Mouse (Mus musculus) liver, postnatal 0 days (tissue): ENCODE results near the gene Calcr. TPM values are rescaled to one million over a fixed set of nuclear protein-coding genes. Genes with fewer than 3 reads are reported as not detected.

Source experiments
- ATAC-seq: fragments of 200-750 bp; cut with Nextera tagmentation; 2 replicates; pipeline ENCODE4 v1.8.0; 2017; ENCODE audit warnings: mild to moderate bottlenecking, moderate library complexity
- DNase-seq: peaks from one replicate; pipeline ENCODE4 v3.0.0-alpha.2; 2016
- H3K27ac ChIP-seq: fragments of 300-500 bp; sonication (generic); 2 replicates; pipeline ENCODE4 v1.5.1; 2014; ENCODE audit warnings: antibody characterized with exemption, moderate library complexity, mild to moderate bottlenecking, low read depth
- H3K27me3 ChIP-seq: fragments of 300-500 bp; sonication (generic); 2 replicates; pipeline ENCODE4 v1.6.1; 2014; ENCODE audit warnings: low read length, control low read depth, mixed read lengths; ENCODE audit not compliant: insufficient read depth
- H3K36me3 ChIP-seq: fragments of 300-500 bp; sonication (generic); replicated peaks from 2 replicates; pipeline ENCODE4 v1.6.1; 2014; ENCODE audit warnings: mild to moderate bottlenecking, control low read depth, low read length, moderate library complexity, mixed read lengths; ENCODE audit not compliant: insufficient read depth
- H3K4me1 ChIP-seq: fragments of 300-500 bp; sonication (generic); 2 replicates; pipeline ENCODE4 v1.6.1; 2014; ENCODE audit warnings: antibody characterized with exemption, mild to moderate bottlenecking, control low read depth; ENCODE audit not compliant: insufficient read depth
- H3K4me2 ChIP-seq: fragments of 300-500 bp; sonication (generic); 2 replicates; pipeline ENCODE4 v1.6.1; 2014; ENCODE audit warnings: low read depth, mild to moderate bottlenecking, low read length, moderate library complexity, mixed read lengths
- H3K4me3 ChIP-seq: fragments of 300-500 bp; sonication (generic); 2 replicates; pipeline ENCODE4 v1.5.1; 2014; ENCODE audit warnings: low read depth, low read length
- H3K9ac ChIP-seq: fragments of 300-500 bp; sonication (generic); replicated peaks from 2 replicates; pipeline ENCODE4 v1.6.1; 2014; ENCODE audit warnings: mild to moderate bottlenecking, moderate library complexity
- H3K9me3 ChIP-seq: fragments of 300-500 bp; sonication (generic); 2 replicates; pipeline ENCODE4 v1.6.1; 2016; ENCODE audit warnings: mild to moderate bottlenecking, control low read depth, low read length, mixed read lengths
- CTCF ChIP-seq: sonication (generic); IDR thresholded peaks from 2 replicates; pipeline ENCODE4 v1.5.1; 2016; ENCODE audit warnings: antibody characterized with exemption, low read depth
- EP300 ChIP-seq: IDR thresholded peaks from 2 replicates; pipeline ENCODE4 v1.6.1; 2016; ENCODE audit warnings: antibody characterized with exemption, low read depth, mild to moderate bottlenecking
- WGBS: fragments of 180-500 bp; shearing (Covaris S2); extraction: QIAGEN DNeasy Blood & Tissue Kit; methylation state at CpG from one replicate; pipeline ENCODE4 v1.1.7; 2014; ENCODE audit not compliant: insufficient replicate concordance; 5-methylcytosine and 5-hydroxymethylcytosine counted together
- microRNA counts: library from miRNA; unstranded; fragments of <30 nt; microRNA quantifications from one replicate; lab custom pipeline; 2015
- microRNA-seq: library from miRNA; unstranded; fragments of <30 nt; microRNA quantifications from one replicate; pipeline ENCODE4, GENCODE M21; 2016
- polyA plus RNA-seq: library from polyadenylated mRNA; unstranded; fragments of >200 nt; fragmentation: Nextera tagmentation; extraction: Ambion mirVana; gene quantifications from 2 replicates; pipeline ENCODE4 v1.2.1, GENCODE M21; 2015

Gene Calcr
- polyA plus RNA-seq, 1 experiment from 2014 or later = not detected

GRCm38 (mm10) chr6:3664147-3664716, 100.3 kb downstream of the Calcr start:
- Histone ChIP-seq H3K4me2 (no peak overlapping the region), H3K9ac (no peak overlapping the region), H3K4me1 (no peaks in the 10 kb centered on the region), H3K36me3 (no peaks in the 10 kb centered on the region), H3K4me3 (no peak overlapping the region), H3K27me3 (no peaks in the 10 kb centered on the region), H3K9me3 (no peaks in the 10 kb centered on the region), H3K27ac (no peak overlapping the region)
- no peak for TF ChIP-seq CTCF
- no peak for TF ChIP-seq EP300
- no peak for ATAC-seq
- DNase-seq = no peak
- WGBS = 69% methylated on average over 10 of the region's 10 CpGs

- DNase-seq (no peak), ATAC-seq (no peak)
- no peak overlapping the region for H3K4me2 ChIP-seq
- no peak for TF ChIP-seq EP300
- TF ChIP-seq CTCF = peak; percentile 31; the same call in 1 of the 2 replicates
- H3K27me3 ChIP-seq = no peaks in the 10 kb centered on the region
- no peak overlapping the region for H3K4me3 ChIP-seq
- 85% methylated on average over 4 of the region's 4 CpGs for WGBS
- H3K9ac ChIP-seq = no peak overlapping the region
- H3K4me1 ChIP-seq = no peaks in the 10 kb centered on the region
- H3K9me3 ChIP-seq = no peaks in the 10 kb centered on the region
- H3K27ac ChIP-seq = no peak overlapping the region
- no peaks in the 10 kb centered on the region for H3K36me3 ChIP-seq
These were observed 106.1 kb downstream of the Calcr start for GRCm38 (mm10) chr6:3658405-3658804.

MicroRNA genes within 50 kb of the gene (microRNA counts, 519-probe panel; counts per million panel counts)
- microRNA mmu-miR-489 (lab: Ali Mortazavi, UCI) (4,226 counts per million, percentile 49 among the panel's probes with 10 or more counts), microRNA mmu-miR-653 (lab: Ali Mortazavi, UCI) (not detected)

Small RNA genes within 50 kb of the gene (microRNA-seq; reads per million reads assigned to microRNA genes)
- gene Mir489 = not detected
- not detected for gene Mir653

Other genes starting within 250 kb of the Calcr start
- 34.0 and 35.9 TPM in 2 replicates for gene Tfpi2, start 224.2 kb upstream of the Calcr start, polyA plus RNA-seq
- 0.08 and 0.27 TPM in 2 replicates for gene Gngt1, start 229.1 kb upstream of the Calcr start, polyA plus RNA-seq
- gene Gng11, start 239.2 kb upstream of the Calcr start, polyA plus RNA-seq = 36.9 and 38.8 TPM in 2 replicates